8 mouse cellular contexts compared by ENCODE assay signal in genomic region chr15:97195628-97196027, GRCm38 (mm10). TPM values are rescaled to one million over a fixed set of nuclear protein-coding genes. Genes with fewer than 3 reads are reported as not detected.
A peak's percentile ranks its signal among the peaks of the same experiment; 100 is the strongest.
DNase-seq lines count a peak whose midpoint lies in the region; ATAC-seq lines count a peak whose summit lies in the region.

No protein-coding gene starts in this region.

- no peak for DNase-seq in frontal cortex, postnatal 10 days (ENCODE audit: low spot score in 2 of 2)
- peak; percentile 31 to 55 for DNase-seq in right cerebral cortex, adult 2 months (ENCODE audit: low spot score in 2 of 2)
- DNase-seq in right cerebral cortex, postnatal 25 days, result no peak
- peak; percentile 59 for DNase-seq in embryo, embryonic 11.5 days (ENCODE audit: low read depth, low spot score)
- peak; percentile 28 to 42 for DNase-seq in kidney, postnatal 4 days
- DNase-seq in naive thymus-derived CD4-positive, alpha-beta T cell, adult 2 months (ENCODE audit: low read depth), result peak; percentile 86
- no peak for DNase-seq in gastrocnemius, postnatal 36 days

- ATAC-seq in frontal cortex, adult (ENCODE audit: low TSS enrichment), result peak; percentile 64; the same call in 1 of the 2 replicates

- intact Hi-C loops in gastrocnemius, postnatal 36 days (cut with DNase I), result loop anchor here (2.0 to 5.0 kb wide), 3 partner anchors 39 to 467 kb away; no protein-coding TSS in a partner anchor

RNA-seq across cellular contexts. Expression of gene Pced1b, which starts 51.3 kb away (rescaled TPM):
- total RNA-seq in gastrocnemius, postnatal 36 days (2021), result 1 to 10 TPM; 1.1 to 1.4 TPM

RNA-seq across cellular contexts. Expression of gene Amigo2, which starts 51.5 kb away (rescaled TPM):
- total RNA-seq in gastrocnemius, postnatal 36 days (2021), result 1 to 10 TPM in 1 of 2 experiments, under 1 TPM in 1; 0.97 to 1.8 TPM

Comparison
In these comparisons a context has a peak if more than half of its experiments do, and no peak if none do; other contexts are left out.
1. DNase-seq: peak in right cerebral cortex, adult 2 months (2 of 2), embryo, embryonic 11.5 days (single experiment), kidney, postnatal 4 days (2 of 2) and naive thymus-derived CD4-positive, alpha-beta T cell, adult 2 months (single experiment); none in frontal cortex, postnatal 10 days (0 of 2), right cerebral cortex, postnatal 25 days (single experiment) and gastrocnemius, postnatal 36 days (0 of 2).